Mouse (Mus musculus): Measurements from ENCODE around the gene Cisd3.

DNA sequence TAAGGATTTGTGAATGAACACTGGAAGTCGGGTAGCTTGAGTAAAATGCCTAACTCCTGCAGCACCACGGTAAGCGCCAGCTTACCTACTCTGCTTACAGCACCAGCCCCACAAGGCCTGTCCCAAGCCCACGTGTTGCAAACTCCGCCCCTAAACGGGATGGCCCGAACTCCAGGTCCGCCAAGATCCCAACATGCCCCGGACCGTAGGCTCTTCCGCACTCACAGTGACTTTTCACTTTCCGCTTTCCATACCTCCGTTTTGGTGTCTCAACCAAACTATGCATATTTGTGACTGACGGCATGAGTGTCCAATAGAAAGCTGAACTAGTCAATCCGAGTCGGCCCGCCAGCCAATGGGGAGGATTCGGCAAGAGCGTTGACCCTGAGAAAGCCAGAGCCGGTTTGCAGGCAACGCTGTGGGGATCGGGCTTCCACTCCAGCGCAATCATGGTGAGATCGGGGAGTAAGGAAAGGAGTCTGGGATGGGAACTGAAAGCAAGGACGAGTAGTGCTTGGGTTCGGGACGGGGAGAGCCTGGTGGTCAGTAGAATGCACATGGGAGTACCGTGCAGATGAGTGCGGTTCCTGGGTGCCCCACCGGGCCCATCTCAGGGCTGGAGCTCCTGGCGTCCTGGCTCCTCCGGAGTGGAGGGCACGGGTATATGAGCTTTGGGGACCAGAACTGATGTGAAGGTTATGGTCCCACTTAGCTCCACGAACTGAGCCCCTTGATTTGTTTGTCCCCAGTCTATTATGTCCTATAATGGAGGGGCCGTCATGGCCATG is 17.6 kb downstream of the Cisd3 start, which contains the start of gene Psmb3:
- no peak for TF ChIP-seq CTCF (IDR thresholded peaks at IDR 0.05)
- TF ChIP-seq EP300 (IDR thresholded peaks at IDR 0.05) = 0 out of 2 replicates have a peak, but pooled peaks have one; percentile 49

All from lung, postnatal 0 days (tissue).